Mouse (Mus musculus) brain, embryonic 14.5 days (tissue): ENCODE measurements at regions not wholly inside any gene's neighbourhood (a gene's known extent, or its start where the extent isn't known, plus 50 kb on each side); places are given as distances from the start of the nearest gene placed in this dataset.

Experiments used
- CTCF ChIP-seq: fragments of 200-500 bp; IDR thresholded peaks from 2 replicates; pipeline ENCODE4 v1.5.1; 2012; ENCODE audit warnings: inconsistent platforms, mild to moderate bottlenecking, moderate library complexity, borderline replicate concordance; ENCODE audit not compliant: insufficient read depth, insufficient read length; ENCODE audit errors: extremely low read depth
- POLR2A ChIP-seq: fragments of 200-500 bp; IDR thresholded peaks from 2 replicates; pipeline ENCODE4 v1.6.1; 2012; ENCODE audit warnings: mild to moderate bottlenecking, inconsistent platforms, borderline replicate concordance; ENCODE audit not compliant: poor library complexity, insufficient read depth, insufficient read length, severe bottlenecking; ENCODE audit errors: extremely low read depth

GRCm38 (mm10) chr3:39768981-39769568, 762.0 kb upstream of the Intu start:
- TF ChIP-seq CTCF, result no peak
- TF ChIP-seq POLR2A, result no peak
